Mouse (Mus musculus) midbrain, embryonic 11.5 days (tissue): ENCODE results near the gene Tmem132d. TPM values are rescaled to one million over a fixed set of nuclear protein-coding genes. Genes with fewer than 3 reads are reported as not detected.

Experiments
- ATAC-seq: fragments of 200-750 bp; cut with Nextera tagmentation; 2 replicates; pipeline ENCODE4 v1.8.0; 2017; ENCODE audit warnings: moderate TSS enrichment, moderate library complexity; ENCODE audit not compliant: low FRiP score
- DNase-seq: peaks from one replicate; pipeline ENCODE4 v3.0.0; 2015; ENCODE audit warnings: low spot score; ENCODE audit errors: missing footprints
- H3K27ac ChIP-seq: fragments of 300-500 bp; sonication (generic); 2 replicates; pipeline ENCODE4 v1.5.1; 2014; ENCODE audit warnings: low read depth, low read length
- H3K27me3 ChIP-seq: fragments of 300-500 bp; sonication (generic); 2 replicates; pipeline ENCODE4 v1.6.1; 2014; ENCODE audit warnings: mild to moderate bottlenecking, low read length, moderate library complexity, mixed read lengths; ENCODE audit not compliant: control insufficient read depth, insufficient read depth
- H3K36me3 ChIP-seq: fragments of 300-500 bp; sonication (generic); 2 replicates; pipeline ENCODE4 v1.6.1; 2014; ENCODE audit warnings: mild to moderate bottlenecking, low read length, moderate library complexity, mixed read lengths; ENCODE audit not compliant: control insufficient read depth, insufficient read depth
- H3K4me1 ChIP-seq: fragments of 300-500 bp; sonication (generic); 2 replicates; pipeline ENCODE4 v1.6.1; 2014; ENCODE audit warnings: low read length; ENCODE audit not compliant: control insufficient read depth, insufficient read depth
- H3K4me2 ChIP-seq: fragments of 300-500 bp; sonication (generic); 2 replicates; pipeline ENCODE4 v1.6.1; 2014; ENCODE audit warnings: mild to moderate bottlenecking, moderate library complexity
- H3K4me3 ChIP-seq: fragments of 300-500 bp; sonication (generic); 2 replicates; pipeline ENCODE4 v1.5.1; 2014; ENCODE audit warnings: low read depth, low read length
- H3K9ac ChIP-seq: fragments of 300-500 bp; sonication (generic); 2 replicates; pipeline ENCODE4 v1.6.1; 2014; ENCODE audit warnings: low read length
- H3K9me3 ChIP-seq: fragments of 300-500 bp; sonication (generic); 2 replicates; pipeline ENCODE4 v1.6.1; 2016; ENCODE audit warnings: low read length; ENCODE audit not compliant: control insufficient read depth
- WGBS: fragments of 180-500 bp; shearing (Covaris S2); extraction: QIAGEN DNeasy Blood & Tissue Kit; methylation state at CpG from one replicate; pipeline ENCODE4 v1.1.7; 2014; 5-methylcytosine and 5-hydroxymethylcytosine counted together
- polyA plus RNA-seq: library from polyadenylated mRNA; unstranded; fragments of >200 nt; fragmentation: Nextera tagmentation; extraction: Ambion mirVana; gene quantifications from 2 replicates; pipeline ENCODE4 v1.2.1, GENCODE M21; 2014

The Tmem132d gene
- polyA plus RNA-seq, 1 experiment from 2014 or later: 0.36 TPM

DNA sequence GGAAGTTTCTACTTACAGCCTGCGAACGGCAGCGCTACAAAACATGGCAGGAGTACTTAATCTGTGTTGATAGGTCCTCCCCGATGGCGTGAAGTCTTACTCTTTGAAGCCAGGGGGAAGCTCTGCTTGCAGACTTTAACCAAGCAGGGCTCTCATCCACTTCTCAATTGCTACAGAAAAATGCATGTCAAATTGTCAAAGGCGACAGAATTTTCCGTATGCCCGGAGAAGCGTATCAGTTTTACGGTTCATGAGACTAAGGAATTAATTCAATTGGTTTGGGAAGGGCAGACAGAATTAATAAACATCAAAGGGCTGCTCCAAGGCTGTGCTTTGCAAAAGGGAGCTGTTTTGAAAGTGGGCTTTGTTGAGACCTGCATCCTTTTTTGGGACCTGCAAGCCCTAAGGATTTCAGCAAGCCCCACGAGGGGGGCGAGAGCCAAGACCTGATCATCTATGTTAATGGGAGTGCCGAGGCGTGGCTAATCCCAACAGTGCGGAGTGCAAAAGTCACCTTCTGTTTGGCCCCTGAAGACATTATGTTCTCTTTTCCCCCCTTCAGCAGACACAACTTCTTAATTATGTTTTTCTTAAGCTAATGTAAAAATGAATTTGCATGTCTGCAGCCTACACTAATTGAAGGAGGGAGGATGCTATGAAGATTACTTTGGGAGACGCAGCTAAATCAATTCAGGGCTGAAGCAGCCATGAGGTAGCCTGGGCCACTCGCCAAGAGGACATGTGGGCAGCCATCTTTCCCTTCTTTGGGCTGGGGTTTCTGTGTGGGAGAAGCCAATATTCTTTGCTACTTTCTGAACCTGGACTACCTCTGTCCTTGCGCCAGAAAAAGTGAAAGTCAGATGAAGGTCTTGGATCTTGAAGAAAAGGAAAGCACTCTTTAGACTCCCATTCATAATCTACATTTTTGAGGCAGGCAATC lies 547.0 kb downstream of the Tmem132d start:
- Histone ChIP-seq H3K4me1 (no peaks in the 10 kb centered on the region), H3K4me3 (no peak overlapping the region), H3K9me3 (peaks cover 7% of the 10 kb centered on the region; the same call in 1 of the 2 replicates), H3K4me2 (no peak overlapping the region), H3K27me3 (no peaks in the 10 kb centered on the region; the same call in 1 of the 2 replicates), H3K36me3 (no peaks in the 10 kb centered on the region), H3K9ac (no peak overlapping the region), H3K27ac (no peak overlapping the region)
- DNase-seq: peak; percentile 84
- peak; percentile 83 for ATAC-seq
- 42% methylated on average over 18 of the region's 18 CpGs for WGBS

DNA sequence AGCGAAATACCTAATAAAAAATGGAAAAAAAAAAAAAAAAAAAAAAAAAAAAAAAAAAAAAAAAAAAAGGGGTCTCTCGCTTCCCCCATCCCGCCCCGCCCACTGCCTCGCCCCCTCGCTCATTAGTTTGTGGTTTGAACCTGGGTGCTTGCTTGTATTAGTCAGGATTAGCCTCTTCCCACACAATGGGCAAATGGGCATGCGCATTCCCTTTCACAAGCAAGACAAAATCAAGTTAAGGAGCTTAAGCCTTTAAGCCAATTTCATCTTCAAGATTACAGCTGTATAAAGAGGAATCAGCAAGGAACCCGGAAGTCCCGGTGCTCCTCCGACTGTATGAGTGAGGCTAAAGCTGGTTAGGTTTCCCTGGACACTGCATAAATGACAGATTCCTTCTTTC lies 549.9 kb downstream of the Tmem132d start:
- H3K4me3 ChIP-seq: no peak overlapping the region
- H3K36me3 ChIP-seq: no peaks in the 10 kb centered on the region
- H3K9me3 ChIP-seq: peaks cover 4% of the 10 kb centered on the region; the same call in 1 of the 2 replicates
- no peak overlapping the region for H3K9ac ChIP-seq
- ATAC-seq (no peak), DNase-seq (peak; percentile 83)
- H3K27me3 ChIP-seq: no peaks in the 10 kb centered on the region; the same call in 1 of the 2 replicates
- H3K4me2 ChIP-seq: no peak overlapping the region
- no peak overlapping the region for H3K27ac ChIP-seq
- WGBS: 36% methylated on average over 10 of the region's 10 CpGs
- H3K4me1 ChIP-seq: no peaks in the 10 kb centered on the region

DNA sequence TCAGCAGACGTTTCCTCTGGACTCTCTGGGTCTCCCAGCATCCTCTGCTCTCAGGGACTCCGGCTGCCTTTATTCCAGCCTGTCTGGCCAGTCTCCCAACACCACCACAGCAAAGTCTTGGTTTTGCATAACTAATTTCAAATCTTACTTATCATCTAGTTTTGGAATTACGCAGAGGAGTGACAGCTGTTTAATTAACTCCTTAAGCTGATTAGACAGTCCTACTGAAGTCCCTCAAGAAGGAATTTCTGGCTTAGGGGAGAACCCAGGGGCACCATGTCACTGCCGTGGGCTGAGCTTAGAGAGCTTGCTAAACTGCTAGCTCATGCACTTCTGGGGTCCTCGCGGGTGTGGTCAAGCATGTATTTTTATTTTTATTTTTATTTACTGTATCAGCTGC lies 558.4 kb downstream of the Tmem132d start:
- H3K4me2 ChIP-seq: no peak overlapping the region
- DNase-seq (peak; percentile 65), ATAC-seq (no peak)
- no peaks in the 10 kb centered on the region for H3K4me1 ChIP-seq
- no peaks in the 10 kb centered on the region for H3K36me3 ChIP-seq
- H3K4me3 ChIP-seq: no peak overlapping the region
- no peak overlapping the region for H3K9ac ChIP-seq
- no peaks in the 10 kb centered on the region for H3K9me3 ChIP-seq
- no peak overlapping the region for H3K27ac ChIP-seq
- 76% methylated on average over 6 of the region's 6 CpGs for WGBS
- H3K27me3 ChIP-seq: no peaks in the 10 kb centered on the region

DNA sequence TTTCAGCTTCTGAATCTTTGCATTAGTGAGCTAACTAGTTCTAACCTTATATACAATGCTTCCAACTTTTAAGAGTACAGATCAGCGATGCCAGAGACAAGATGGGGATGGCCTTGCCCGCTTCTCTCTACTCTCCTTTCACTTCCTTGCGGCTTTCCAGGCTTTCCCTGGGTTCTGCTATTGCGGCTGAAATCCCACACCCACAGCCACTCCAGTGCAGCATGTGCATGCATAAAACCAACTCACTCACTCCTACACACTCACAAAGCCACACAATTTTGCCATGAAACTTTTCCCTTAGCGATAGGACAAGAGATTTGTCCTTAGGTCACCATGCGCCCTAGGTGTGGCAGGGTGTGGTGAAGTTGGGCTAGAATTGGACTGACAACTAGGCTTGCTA lies 567.7 kb downstream of the Tmem132d start:
- ATAC-seq: no peak
- Histone ChIP-seq H3K36me3 (no peaks in the 10 kb centered on the region), H3K9ac (no peak overlapping the region), H3K27me3 (no peaks in the 10 kb centered on the region), H3K4me3 (no peak overlapping the region), H3K4me1 (no peaks in the 10 kb centered on the region), H3K9me3 (no peaks in the 10 kb centered on the region), H3K4me2 (no peak overlapping the region), H3K27ac (no peak overlapping the region)
- 87% methylated on average over 6 of the region's 6 CpGs for WGBS
- no peak for DNase-seq

DNA sequence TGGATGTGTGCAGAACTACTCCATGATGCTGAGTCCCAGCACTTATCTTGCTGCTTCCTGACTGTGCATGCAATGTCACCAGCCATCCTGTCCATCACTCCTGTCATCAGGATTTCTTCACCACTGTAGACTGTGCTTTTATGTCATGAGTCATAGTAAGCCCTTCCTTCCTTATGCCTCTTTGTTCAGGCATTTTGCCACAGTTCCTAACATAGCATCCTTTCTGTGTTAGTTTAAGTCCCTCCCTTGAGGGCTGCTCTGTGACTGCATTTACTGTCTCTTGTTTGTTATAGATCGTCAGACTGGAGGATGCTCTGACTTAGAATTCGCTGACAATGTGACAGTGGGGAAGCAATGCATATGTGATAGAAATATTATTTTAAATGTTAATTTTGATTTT lies 573.2 kb downstream of the Tmem132d start:
- H3K27me3 ChIP-seq: no peaks in the 10 kb centered on the region
- DNase-seq (no peak), ATAC-seq (no peak)
- 84% methylated on average over 2 of the region's 2 CpGs for WGBS
- H3K27ac ChIP-seq: no peak overlapping the region
- H3K36me3 ChIP-seq: no peaks in the 10 kb centered on the region
- H3K4me3 ChIP-seq: no peak overlapping the region
- no peak overlapping the region for H3K9ac ChIP-seq
- no peaks in the 10 kb centered on the region for H3K9me3 ChIP-seq
- H3K4me2 ChIP-seq: no peak overlapping the region
- H3K4me1 ChIP-seq: no peaks in the 10 kb centered on the region

DNA sequence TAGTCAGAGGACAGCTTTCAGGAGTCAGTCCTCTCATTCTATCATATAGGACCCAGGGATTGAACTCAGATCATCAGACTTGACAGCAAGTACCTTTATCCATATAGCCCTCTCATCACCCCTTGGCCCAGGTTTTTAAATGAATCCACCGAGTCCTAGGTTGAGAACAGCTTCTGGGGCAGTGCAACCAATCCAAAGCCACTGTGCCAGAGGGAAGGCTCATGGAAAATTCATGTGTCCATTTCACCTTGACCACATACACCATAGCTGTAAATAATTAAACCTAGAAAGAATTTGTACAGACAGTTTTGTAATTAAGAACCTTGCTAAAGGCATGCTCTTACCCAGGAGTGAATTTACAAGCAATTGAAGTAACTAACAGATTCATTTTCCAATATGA lies 580.6 kb downstream of the Tmem132d start:
- H3K4me3 ChIP-seq: no peak overlapping the region
- ATAC-seq (no peak), DNase-seq (no peak)
- no peak overlapping the region for H3K4me2 ChIP-seq
- H3K9me3 ChIP-seq: no peaks in the 10 kb centered on the region; the same call in 1 of the 2 replicates
- no peak overlapping the region for H3K27ac ChIP-seq
- H3K36me3 ChIP-seq: no peaks in the 10 kb centered on the region
- H3K4me1 ChIP-seq: no peaks in the 10 kb centered on the region
- 96% methylated on average over 1 of the region's 1 CpGs for whole genome bisulfite sequencing
- H3K27me3 ChIP-seq: no peaks in the 10 kb centered on the region
- no peak overlapping the region for H3K9ac ChIP-seq

DNA sequence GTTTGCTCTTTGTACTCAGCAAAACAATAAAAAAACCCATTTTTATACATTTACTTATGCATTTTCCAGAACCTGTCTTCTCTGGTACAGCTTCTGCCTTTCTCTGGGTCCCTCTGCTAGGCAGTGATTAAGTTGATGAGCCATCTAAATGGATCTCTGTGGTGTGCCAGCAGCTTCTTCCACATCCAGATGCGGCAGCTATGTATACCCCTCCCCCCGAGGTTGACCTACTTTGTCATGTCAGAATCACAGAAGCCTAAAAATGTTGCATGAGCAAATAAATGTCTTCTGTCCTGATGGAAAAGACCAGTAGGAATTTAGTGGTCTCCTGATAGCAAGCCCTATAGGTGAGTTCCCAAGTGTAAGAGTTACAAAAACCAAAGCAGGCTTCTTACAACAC lies 601.1 kb downstream of the Tmem132d start:
- H3K4me3 ChIP-seq: no peak overlapping the region
- no peak for DNase-seq
- no peaks in the 10 kb centered on the region for H3K36me3 ChIP-seq
- ATAC-seq: no peak
- no peak overlapping the region for H3K4me2 ChIP-seq
- H3K27ac ChIP-seq: no peak overlapping the region
- no peaks in the 10 kb centered on the region for H3K9me3 ChIP-seq
- no peak overlapping the region for H3K9ac ChIP-seq
- 90% methylated on average over 2 of the region's 2 CpGs for WGBS
- H3K27me3 ChIP-seq: no peaks in the 10 kb centered on the region
- no peaks in the 10 kb centered on the region for H3K4me1 ChIP-seq

DNA sequence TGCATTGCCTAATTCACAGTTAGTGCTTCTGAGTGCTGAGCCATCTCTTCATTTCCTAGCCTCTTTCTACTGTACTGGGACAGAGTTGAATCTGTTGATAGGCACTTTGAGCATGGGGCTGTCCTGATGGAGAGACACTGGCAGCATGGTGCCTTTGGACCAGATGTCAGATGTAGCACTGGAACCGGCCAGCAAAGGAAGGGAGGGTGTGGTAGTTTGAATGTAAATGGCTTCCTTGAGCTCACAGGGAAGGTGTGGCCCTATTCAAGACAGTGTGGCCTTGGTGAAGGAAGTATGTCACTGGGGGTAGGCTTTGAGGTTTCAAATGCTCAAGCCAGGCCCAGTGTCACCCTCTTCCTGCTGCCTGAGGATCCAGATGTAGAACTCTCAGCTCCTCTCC lies 602.0 kb downstream of the Tmem132d start:
- no peak for ATAC-seq

DNA sequence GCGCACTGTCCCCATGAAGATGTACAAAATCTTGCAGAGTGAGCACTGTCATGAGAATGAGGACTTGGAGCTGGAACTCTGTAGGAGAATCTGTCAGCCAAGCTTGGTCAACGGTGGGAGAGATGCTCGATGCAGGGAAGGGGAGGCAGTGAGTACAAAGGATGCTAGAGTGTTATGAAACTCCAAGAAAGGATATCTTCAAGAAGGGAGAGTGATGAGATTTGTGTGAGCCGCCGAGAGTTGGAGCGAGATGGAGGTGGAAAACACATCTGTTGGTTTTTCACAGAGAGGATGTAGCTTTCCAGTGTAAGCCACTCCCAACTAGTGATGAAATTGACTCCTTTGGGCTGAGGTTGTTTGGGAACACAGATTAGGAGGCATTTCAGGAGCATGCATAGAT lies 604.1 kb downstream of the Tmem132d start:
- no peak for ATAC-seq
- no peaks in the 10 kb centered on the region for H3K27me3 ChIP-seq
- WGBS: 88% methylated on average over 6 of the region's 6 CpGs

More for the DNA sequence above, 602.0 kb downstream of the Tmem132d start:
- Histone ChIP-seq H3K4me2 (no peak overlapping the region), H3K36me3 (no peaks in the 10 kb centered on the region), H3K4me3 (no peak overlapping the region), H3K4me1 (no peaks in the 10 kb centered on the region), H3K27ac (no peak overlapping the region), H3K9me3 (no peaks in the 10 kb centered on the region), H3K27me3 (no peaks in the 10 kb centered on the region), H3K9ac (no peak overlapping the region)
- DNase-seq: no peak
- WGBS: 89% methylated on average over 1 of the region's 1 CpGs

More for the DNA sequence above, 604.1 kb downstream of the Tmem132d start:
- H3K4me2 ChIP-seq: no peak overlapping the region
- no peaks in the 10 kb centered on the region for H3K4me1 ChIP-seq
- H3K27ac ChIP-seq: no peak overlapping the region
- DNase-seq: no peak
- H3K4me3 ChIP-seq: no peak overlapping the region
- no peaks in the 10 kb centered on the region for H3K9me3 ChIP-seq
- no peak overlapping the region for H3K9ac ChIP-seq
- H3K36me3 ChIP-seq: no peaks in the 10 kb centered on the region
